Mouse (Mus musculus) frontal cortex, postnatal 10 days (tissue): ENCODE data around the gene Rnls.

Source experiments
- DNase-seq, 2 experiments: peaks; one replicate each; pipeline ENCODE4 v3.0.0; 2022; ENCODE audit warnings: low spot score in 2 of 2, mixed read lengths in 1 of 2

The Rnls gene

DNA sequence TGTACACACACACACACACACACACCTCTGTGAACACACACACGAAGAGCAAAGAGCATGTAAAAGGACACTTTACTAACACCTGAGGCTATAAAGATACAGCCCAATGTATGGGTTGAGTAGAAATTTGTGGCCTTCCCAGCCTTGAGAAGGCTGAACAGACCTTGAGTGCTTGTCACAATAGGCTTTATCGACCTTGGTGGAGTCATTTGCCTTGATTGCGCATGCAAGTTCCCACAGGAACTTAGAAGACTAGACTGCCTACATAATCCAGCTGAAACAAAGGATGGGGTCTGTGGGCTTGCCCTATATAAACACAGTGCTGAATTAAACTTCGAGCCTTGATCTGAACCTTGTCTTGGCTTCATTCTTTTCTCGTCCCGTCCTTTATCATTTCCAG lies 288.2 kb downstream of the Rnls start:
- DNase-seq: no peak

DNA sequence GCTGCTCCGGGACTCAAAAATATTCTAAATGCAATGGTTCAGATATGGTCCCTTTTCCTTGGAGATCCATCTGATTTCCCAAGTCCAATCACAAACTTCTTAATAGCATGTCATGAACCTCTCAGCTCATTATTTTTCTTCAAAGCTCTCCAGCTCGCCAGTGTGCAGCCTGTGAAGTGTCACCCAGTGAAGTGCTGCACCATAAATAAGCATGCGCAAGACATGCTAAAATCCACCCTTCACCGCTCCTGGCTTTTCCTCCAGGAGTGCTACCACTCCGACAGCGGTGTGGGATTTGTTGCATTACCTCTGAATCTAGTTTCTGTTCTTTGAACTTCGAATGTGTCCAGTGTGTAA lies 289.3 kb downstream of the Rnls start:
- no peak for DNase-seq

DNA sequence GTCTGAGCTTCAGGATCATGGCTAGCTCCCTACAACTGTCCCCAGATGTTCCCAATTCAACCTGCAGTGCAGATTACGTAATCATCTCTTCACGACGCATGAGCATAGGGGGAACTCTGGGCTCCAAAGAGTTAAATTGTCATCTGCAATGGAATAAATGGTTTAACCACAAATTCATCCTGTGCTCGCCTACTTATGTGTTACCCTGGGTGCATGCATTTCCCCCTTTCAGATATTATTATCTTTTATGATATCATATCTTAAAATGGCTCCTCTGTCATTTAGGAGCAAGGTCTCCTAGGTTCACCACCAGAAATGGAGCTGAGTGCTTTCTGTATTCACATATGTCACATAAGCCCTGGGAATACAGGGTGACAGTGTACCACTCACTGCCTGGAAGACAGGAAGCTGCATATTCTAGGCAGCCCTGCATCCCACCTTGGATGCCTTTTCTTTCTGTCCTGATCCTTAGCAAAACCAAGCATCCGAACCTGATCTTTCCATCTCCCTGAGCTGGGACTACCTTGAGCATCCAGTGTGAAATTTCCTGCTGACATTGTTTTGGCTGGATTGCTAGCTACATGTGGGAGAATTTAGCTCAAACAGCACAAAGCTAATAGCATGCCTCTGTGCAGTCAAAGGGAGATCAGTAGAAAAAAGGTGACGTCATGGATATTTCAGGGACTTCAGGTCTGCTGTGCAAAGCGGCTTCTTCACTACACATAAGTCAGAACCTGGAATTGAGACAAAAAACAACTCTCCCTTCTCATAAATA lies 289.9 kb downstream of the Rnls start:
- no peak for DNase-seq

DNA sequence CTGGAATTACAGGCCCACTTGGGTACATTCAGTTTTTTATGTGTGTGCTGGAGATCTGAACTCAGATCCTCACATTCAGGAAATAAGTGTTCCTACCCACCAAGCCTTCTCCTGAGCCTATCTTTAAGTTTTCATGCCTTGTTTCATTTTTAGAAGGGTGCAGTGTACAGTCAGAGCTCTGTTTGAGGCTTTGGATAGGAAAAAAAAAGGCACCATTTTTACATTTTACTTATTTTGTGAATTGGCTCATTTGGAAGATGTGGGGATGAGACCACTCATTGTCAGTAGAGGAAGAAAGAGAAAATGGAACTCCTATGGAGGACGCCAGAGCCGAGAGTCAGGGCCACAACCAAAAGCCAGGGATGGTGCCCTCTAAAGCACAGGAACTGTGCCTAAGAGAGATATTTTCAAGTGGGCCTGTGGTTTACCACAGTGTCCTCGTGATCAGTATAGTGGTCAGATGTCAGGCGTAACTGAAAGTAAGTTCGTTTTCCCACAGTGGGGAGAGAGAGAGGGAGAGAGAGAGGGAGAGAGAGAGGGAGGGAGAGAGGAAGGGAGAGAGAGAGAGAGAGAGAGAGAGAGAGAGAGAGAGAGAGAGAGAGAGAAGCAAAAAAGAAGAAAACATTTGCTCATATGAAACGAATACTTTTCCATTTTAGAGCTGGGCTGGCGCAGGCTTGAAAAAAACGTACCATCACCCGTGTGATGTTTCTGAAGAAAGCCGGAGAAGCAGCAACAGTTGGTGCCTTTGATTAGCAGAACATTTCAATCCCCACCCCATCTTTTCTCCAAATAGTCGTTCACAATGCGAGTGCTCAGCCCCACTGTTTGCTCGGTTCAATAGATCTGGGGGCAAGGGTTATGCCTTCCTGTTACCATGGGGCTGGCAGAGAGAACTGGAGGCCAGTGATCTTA lies 290.7 kb downstream of the Rnls start:
- DNase-seq: no peak

DNA sequence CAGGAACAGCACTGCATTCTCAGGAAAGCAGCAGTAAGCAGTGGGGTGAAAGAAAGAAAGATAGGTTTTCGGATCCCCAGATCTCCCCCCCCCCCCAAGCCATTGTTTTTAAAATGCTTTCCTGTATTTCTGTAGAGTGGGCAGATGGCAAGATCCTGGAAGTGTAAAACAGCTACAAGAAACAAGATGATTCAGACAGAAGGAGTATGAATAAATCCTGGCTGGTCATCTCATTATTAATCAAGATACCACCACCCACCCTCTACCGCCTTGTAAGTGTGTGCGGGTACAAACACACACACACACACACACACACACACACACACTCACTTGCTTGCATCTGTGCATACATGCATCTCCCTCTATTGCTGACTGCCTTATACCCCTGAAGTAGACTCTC lies 291.5 kb downstream of the Rnls start:
- DNase-seq: no peak

DNA sequence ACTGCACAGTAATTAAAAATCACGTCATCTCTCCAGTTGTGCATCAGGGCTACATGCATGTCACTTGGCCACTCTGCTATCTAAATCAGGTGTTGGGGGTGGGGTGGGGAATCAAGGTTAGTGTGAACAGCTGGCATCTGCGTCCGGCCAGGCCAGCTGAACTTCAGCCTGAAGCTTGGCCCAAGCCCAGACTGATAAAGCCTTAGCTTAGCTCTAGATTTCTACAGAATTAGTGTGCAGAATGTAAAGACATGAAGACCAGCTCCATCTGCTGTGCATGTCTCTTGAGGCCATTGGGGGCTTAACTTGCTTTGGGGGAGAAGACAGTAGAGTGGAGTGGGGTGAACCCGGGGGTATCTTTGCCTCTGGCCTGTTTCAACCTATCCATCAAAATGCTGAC lies 292.1 kb downstream of the Rnls start:
- DNase-seq: no peak

DNA sequence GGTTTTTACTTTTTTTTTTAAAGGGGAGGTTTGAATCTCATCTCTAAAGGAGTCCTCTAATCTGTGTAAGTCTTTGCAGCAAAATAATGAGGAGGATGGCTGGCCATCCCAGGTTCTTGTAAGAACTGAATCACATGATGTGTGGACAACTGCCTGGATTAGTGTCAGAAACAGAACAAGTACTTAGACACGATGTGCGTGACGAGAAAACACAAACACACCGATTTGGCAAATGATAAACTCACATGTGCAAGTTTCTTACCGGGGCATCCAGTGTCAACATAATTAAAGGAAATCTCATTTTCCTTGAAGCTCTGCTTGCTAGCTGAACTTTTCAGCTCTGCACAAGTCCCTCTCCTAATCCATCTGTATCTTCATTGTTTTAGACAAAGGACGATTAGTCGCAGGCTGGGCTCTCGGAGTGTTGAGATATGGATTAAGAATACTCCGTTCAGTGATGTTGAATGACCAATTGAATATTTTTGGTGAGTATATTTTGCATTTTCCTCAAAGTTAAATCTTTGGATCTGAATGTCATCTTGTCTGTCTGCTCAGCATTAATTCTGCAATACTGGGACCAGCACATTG lies 292.8 kb downstream of the Rnls start:
- no peak for DNase-seq

DNA sequence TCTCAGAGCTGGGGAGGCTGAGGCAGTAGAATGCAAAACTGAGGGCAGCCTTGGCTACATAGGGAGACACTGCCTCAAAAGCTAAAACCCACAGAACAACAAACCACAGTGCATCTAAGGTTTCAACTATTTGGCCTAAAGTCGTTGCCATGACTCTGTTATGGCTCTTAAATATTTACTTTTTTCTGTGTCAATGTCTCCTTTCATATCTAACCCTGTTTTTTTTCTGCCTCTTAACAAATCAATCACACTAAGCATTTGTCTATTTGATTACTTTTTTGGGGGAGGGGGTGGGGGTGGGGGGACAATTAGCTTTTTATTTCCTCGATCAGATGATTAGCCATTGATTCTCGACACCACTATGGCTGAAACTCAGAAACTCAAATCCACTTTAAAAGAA lies 294.4 kb downstream of the Rnls start:
- DNase-seq: no peak

DNA sequence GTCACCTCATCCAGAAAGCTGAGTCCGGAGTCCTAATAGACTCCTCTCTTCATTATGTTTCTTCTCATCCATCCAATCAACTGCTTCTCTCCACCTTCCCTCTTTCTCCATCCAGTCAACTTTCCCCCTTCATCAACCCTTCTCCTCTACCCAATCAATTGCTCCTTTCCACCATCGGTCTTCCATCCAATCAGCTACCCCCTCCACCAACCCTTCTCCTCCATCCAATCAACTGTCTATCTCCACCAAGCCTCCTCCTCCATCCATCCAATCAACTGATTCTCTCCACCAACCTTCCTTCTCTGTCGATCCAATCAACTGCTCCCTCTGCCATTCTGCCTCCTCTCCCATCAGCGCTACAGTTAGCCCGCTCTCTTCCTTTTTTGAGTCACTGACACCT lies 295.5 kb downstream of the Rnls start:
- no peak for DNase-seq

DNA sequence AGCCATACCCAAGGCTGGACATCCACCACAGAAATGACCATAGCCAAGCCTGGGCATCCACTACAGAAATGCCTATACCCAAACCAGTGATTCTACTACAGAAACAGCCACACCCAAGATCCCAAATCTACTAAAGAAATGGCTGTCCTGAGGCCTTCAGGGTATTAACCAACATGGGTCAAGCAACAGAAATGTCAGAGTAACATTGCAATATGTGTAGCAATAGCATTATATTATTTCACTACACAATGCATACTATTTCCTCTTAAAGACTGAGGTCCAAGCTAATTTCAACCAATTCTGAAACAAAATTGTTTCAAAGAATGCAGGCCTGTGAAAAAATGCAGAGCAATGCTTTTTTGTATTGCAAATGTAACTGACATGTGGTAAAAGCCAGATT lies 299.5 kb downstream of the Rnls start:
- no peak for DNase-seq

DNA sequence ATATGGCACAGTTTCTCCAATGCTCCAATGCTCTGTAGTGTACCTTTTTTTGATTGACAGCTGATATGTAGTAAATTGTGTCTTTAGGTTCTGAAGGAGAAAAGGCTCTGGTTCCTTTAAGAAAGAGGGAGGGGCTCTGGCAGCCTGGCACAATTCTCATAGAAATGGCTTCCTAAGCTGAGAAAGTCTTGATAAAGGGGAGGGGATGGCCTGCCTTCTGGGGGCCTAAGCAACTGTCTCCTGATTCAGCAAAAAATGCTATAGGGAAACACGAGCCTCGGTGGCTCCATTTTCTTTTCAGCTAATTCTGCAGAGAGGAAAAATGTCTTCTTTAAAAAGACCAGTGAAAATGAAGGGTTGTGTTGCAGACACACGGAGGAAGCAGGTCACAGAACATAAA lies 300.8 kb downstream of the Rnls start:
- DNase-seq: no peak

DNA sequence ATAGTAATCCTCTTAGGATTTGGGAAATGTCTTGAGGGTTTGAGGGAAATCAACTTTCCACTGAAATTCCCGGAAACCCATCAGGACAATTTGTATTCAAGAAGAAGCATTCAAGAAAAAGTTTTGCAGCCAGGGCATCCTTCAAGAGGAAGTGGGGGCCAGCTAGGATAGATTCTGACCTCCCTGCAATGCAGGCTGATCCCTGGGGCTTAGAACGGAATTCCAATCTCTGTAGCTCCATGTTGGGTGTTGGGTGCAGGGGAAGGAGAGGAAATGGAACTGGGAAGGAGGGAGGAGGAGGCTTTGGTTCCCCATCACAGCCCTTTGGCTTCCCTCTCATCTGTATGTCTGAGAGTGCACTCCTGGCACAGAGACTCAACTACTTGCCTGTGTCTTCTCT lies 303.2 kb downstream of the Rnls start:
- DNase-seq: no peak

DNA sequence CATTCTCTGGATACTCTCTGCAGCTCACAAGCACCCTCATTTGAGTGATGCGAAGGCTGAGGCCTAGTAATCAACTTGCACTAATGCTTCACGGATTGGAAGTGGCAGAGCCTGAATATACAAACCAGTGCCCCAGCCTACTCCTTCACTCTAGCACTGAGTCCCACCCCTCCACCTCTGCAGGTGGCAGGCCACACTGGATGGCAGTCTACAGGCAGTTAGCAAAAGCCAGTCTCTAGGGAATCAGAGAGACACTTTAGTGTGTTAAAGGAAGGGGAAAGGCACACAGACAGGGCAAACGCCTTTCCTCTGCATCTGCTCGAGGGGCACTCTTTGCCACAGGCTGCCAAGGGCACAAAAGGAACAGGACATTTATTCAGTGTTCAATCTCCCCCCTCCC lies 304.1 kb downstream of the Rnls start:
- DNase-seq: no peak
